Mouse (Mus musculus) E14TG2a.4 (cell line): ENCODE results near the gene Gnaq.

Experiments used
- CTCF ChIP-seq: conservative IDR thresholded peaks from 2 replicates; pipeline ENCODE4 v1.5.1; 2014; ENCODE audit warnings: low read length
- NANOG ChIP-seq: IDR thresholded peaks from 2 replicates; pipeline ENCODE4 v1.6.1; 2014; ENCODE audit warnings: borderline replicate concordance, low read length, mixed read lengths
- POU5F1 ChIP-seq: IDR thresholded peaks from 2 replicates; pipeline ENCODE4 v1.6.1; 2014; ENCODE audit warnings: low read length, borderline replicate concordance

DNA sequence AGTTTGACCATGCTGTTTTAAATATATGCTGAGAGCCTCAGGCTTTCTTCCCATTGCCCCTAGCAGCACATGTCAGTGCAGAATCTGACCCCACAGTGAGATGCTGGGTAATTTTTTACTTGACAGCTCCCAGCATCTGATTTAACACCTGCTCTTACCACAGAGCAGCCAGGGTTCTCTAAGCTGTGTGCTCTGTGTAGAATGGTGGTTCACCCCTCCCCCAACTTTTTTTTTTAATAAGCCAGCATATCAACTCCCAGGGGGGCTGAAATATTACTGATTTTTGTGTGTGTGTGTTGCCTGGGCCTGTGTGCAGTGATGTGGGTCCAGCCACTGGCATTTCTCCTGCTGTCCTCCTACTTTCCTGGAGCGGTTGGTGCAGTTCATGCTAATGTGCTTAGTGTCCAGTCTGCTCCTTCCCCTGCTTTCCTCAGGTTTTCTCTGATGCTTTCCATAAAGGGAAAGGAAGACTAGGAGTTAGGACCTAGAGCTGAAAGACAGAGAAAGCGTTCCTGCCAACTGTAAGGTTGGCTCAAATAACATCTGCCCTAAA, 159.5 kb downstream of the Gnaq start:
- TF ChIP-seq CTCF (no peak), POU5F1 (no peak), NANOG (no peak)
